Mouse (Mus musculus) myocyte (in vitro differentiated cells): ENCODE measurements around the gene Slco1b2. TPM values are rescaled to one million over a fixed set of nuclear protein-coding genes. Genes with fewer than 3 reads are reported as not detected.

Experiments
- H3K27me3 ChIP-seq: one replicate; pipeline ENCODE4 v1.6.1; 2011; ENCODE audit not compliant: control insufficient read depth, insufficient read depth, insufficient read length
- H3K36me3 ChIP-seq: one replicate; pipeline ENCODE4 v1.6.1; 2011; ENCODE audit not compliant: control insufficient read depth, insufficient read depth
- H3K4me2 ChIP-seq: one replicate; pipeline ENCODE4 v1.6.1; 2011; ENCODE audit warnings: low read depth, control low read depth
- H3K4me3 ChIP-seq: one replicate; pipeline ENCODE4 v1.5.1; 2011; ENCODE audit warnings: mild to moderate bottlenecking, control low read depth, moderate library complexity
- H3K79me2 ChIP-seq: one replicate; pipeline ENCODE4 v1.6.1; 2011; ENCODE audit not compliant: control insufficient read depth, insufficient read depth
- H3ac ChIP-seq: one replicate; pipeline ENCODE4 v1.6.1; 2011; ENCODE audit not compliant: control insufficient read depth, insufficient read length
- CEBPB ChIP-seq: IDR thresholded peaks from 2 replicates; pipeline ENCODE4 v1.6.1; 2011; ENCODE audit warnings: mild to moderate bottlenecking, moderate library complexity; ENCODE audit not compliant: poor library complexity, insufficient read depth, severe bottlenecking
- E2F4 ChIP-seq: IDR thresholded peaks from one replicate; pipeline ENCODE4 v1.6.1; 2011; ENCODE audit warnings: mild to moderate bottlenecking, control low read depth, moderate library complexity; ENCODE audit not compliant: insufficient read depth
- MAX ChIP-seq: IDR thresholded peaks from one replicate; pipeline ENCODE4 v1.6.1; 2011; ENCODE audit warnings: low read depth, mild to moderate bottlenecking, control low read depth
- MYOD1 ChIP-seq, 3 experiments: IDR thresholded peaks; one replicate each; pipeline ENCODE4 v1.6.1; 2011; ENCODE audit warnings: control low read depth in 2 of 3, low read depth in 2 of 3, mild to moderate bottlenecking in 2 of 3, moderate library complexity in 1 of 3; ENCODE audit not compliant: insufficient read length in 2 of 3, control insufficient read depth in 1 of 3
- MYOG ChIP-seq, 3 experiments: IDR thresholded peaks; one replicate each; pipeline ENCODE4 v1.6.1; 2011; ENCODE audit warnings: control low read depth in 2 of 3, low read depth in 2 of 3, mild to moderate bottlenecking in 2 of 3; ENCODE audit not compliant: insufficient read length in 2 of 3, control insufficient read depth in 1 of 3, insufficient read depth in 1 of 3
- POLR2A ChIP-seq: IDR thresholded peaks from one replicate; pipeline ENCODE4 v1.6.1; 2011; ENCODE audit warnings: low read depth, mild to moderate bottlenecking, control low read depth, moderate library complexity; ENCODE audit not compliant: insufficient read length
- POLR2AphosphoS2 ChIP-seq: IDR thresholded peaks from one replicate; pipeline ENCODE4 v1.6.1; 2011; ENCODE audit warnings: low read depth, control low read depth; ENCODE audit not compliant: insufficient read length
- REST ChIP-seq: IDR thresholded peaks from one replicate; pipeline ENCODE4 v1.6.1; 2011; ENCODE audit warnings: mild to moderate bottlenecking, control low read depth, moderate library complexity; ENCODE audit not compliant: insufficient read depth, insufficient read length
- SRF ChIP-seq: IDR thresholded peaks from one replicate; pipeline ENCODE4 v1.6.1; 2011; ENCODE audit warnings: low read depth; ENCODE audit not compliant: control insufficient read depth, insufficient read length
- TCF12 ChIP-seq: IDR thresholded peaks from one replicate; pipeline ENCODE4 v1.6.1; 2011; ENCODE audit warnings: mild to moderate bottlenecking, control low read depth; ENCODE audit not compliant: poor library complexity, insufficient read depth, severe bottlenecking
- TCF3 ChIP-seq: IDR thresholded peaks from one replicate; pipeline ENCODE4 v1.6.1; 2011; ENCODE audit warnings: low read depth, control low read depth; ENCODE audit not compliant: insufficient read length
- USF1 ChIP-seq: IDR thresholded peaks from one replicate; pipeline ENCODE4 v1.6.1; 2011; ENCODE audit warnings: low read depth, mild to moderate bottlenecking, control low read depth, moderate library complexity
- polyA plus RNA-seq: library from polyadenylated mRNA; unstranded; fragments of >200 nt; fragmentation: generic; extraction: Trizol; gene quantifications from one replicate; pipeline ENCODE4 v1.2.1, GENCODE M21; 2012; ENCODE audit warnings: missing spikeins

The Slco1b2 gene
- polyA plus RNA-seq, 1 experiment = not detected

DNA sequence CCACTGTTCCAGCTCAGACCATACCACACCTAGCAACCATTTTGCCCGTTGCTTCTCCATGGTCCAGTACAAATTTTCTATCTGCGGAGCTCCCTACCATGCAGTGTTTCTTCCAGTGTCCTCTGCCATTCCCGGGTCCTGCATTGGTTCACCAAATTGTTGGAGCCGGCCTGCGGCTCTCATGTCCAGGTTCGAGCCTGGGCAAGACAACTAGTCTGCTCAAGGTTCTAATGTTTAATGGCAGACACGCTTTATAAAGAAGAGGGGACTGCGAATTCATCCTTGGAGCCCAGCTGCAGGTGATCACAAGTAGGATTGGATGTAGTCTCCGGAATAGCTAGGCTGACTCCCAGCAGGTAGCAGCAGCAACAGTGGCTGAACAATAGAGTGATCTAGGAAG is 28.4 kb upstream of the Slco1b2 start:
- Histone ChIP-seq H3ac (no peak overlapping the region), H3K36me3 (no peaks in the 10 kb centered on the region), H3K4me2 (no peak overlapping the region), H3K79me2 (no peaks in the 10 kb centered on the region), H3K27me3 (no peaks in the 10 kb centered on the region), H3K4me3 (no peak overlapping the region)
- TF ChIP-seq TCF12 (no peak), E2F4 (no peak), POLR2AphosphoS2 (no peak), MYOG (IDR thresholded peaks at IDR 0.05; ENCODE audit: control insufficient read depth in 1 of 3, insufficient read depth in 1 of 3, insufficient read length in 2 of 3, low read depth in 2 of 3) (no peak), TCF3 (no peak), POLR2A (no peak), REST (no peak), CEBPB (no peak), SRF (no peak), USF1 (no peak), MYOD1 (IDR thresholded peaks at IDR 0.05; ENCODE audit: control insufficient read depth in 1 of 3, insufficient read length in 2 of 3, low read depth in 2 of 3) (no peak), MAX (no peak)

DNA sequence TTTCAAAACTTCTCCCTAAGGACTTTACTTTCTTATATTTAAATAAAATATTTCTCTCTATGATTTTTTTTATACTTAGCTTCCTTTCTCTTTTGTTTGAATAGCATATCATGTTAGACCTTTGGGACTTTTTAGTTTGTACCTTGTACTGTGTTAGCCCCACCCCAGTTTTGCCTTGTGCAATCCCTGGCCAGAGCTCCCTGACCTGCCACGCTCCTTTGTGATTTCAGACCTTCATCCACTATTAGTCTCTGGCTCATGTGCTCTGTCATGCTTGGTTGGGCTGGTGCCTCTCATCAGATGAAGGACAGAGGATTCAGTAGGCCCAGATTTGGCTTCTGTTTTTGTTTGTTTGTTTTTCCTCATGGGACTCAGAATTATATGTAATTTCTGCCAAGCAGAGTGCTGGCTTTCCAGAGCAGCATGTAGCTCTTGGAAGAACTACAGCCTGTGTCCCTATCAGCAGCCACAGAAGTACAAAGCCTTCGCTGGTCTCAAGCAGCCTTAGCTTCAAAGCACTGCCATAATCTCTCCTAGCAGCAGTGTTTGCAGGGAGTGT is 18.5 kb upstream of the Slco1b2 start:
- Histone ChIP-seq H3K79me2 (no peaks in the 10 kb centered on the region), H3ac (no peak overlapping the region), H3K4me2 (no peak overlapping the region), H3K4me3 (no peak overlapping the region), H3K27me3 (no peaks in the 10 kb centered on the region), H3K36me3 (no peaks in the 10 kb centered on the region)
- no peak for TF ChIP-seq TCF3
- no peak for TF ChIP-seq POLR2A
- no peak for TF ChIP-seq MYOG (IDR thresholded peaks at IDR 0.05; ENCODE audit: control insufficient read depth in 1 of 3, insufficient read depth in 1 of 3, insufficient read length in 2 of 3, low read depth in 2 of 3)
- no peak for TF ChIP-seq CEBPB
- TF ChIP-seq TCF12 = no peak
- TF ChIP-seq MYOD1 (IDR thresholded peaks at IDR 0.05; ENCODE audit: control insufficient read depth in 1 of 3, insufficient read length in 2 of 3, low read depth in 2 of 3) = no peak
- TF ChIP-seq E2F4 = no peak
- TF ChIP-seq MAX = no peak
- TF ChIP-seq REST = no peak
- no peak for TF ChIP-seq POLR2AphosphoS2
- TF ChIP-seq USF1 = no peak
- TF ChIP-seq SRF = no peak

DNA sequence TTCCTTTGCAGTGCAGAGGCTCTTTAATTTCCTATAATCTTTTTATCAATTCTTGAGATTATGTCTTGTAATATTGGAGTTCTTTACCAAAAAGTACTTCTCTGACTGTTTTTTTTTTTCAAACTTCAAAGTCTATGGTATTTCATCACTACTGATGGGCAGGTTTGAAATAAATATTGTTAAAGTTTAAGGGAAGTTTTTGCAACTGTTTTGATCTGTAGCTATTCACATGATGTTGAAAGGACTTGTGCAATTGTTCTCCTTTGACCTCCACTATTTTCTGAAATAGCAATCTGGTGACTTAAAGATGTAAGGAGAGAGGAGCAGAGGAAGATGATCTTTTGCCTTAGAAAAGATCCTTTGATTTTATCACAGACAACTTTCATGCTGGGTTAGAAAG is 15.3 kb upstream of the Slco1b2 start:
- H3ac ChIP-seq = no peak overlapping the region
- TF ChIP-seq MYOD1 (IDR thresholded peaks at IDR 0.05; ENCODE audit: control insufficient read depth in 1 of 3, insufficient read length in 2 of 3, low read depth in 2 of 3) = no peak
- no peak for TF ChIP-seq MYOG (IDR thresholded peaks at IDR 0.05; ENCODE audit: control insufficient read depth in 1 of 3, insufficient read depth in 1 of 3, insufficient read length in 2 of 3, low read depth in 2 of 3)
- no peak for TF ChIP-seq SRF
- no peak for TF ChIP-seq TCF12
- no peak for TF ChIP-seq POLR2A
- TF ChIP-seq REST = no peak
- TF ChIP-seq POLR2AphosphoS2 = no peak
- no peak overlapping the region for H3K4me2 ChIP-seq

DNA sequence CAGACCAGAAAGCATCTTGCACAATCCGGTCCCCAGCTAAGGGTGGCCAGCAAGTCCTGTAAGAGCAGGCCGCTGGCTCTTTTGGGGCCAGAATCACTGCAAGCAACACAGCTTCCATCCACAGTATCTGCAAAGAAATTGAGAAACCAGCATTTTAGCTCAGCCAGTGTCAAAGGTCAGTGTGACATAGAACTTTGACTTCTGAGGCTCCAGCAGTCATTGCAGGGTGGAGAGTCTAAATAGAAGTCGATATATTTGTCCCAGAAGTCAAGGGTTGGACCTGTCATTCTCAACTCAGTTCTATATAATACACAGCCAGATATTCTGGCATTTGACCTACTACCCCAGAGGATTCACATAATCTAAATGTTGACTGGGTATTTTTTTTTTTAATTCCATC is 14.0 kb upstream of the Slco1b2 start:
- no peaks in the 10 kb centered on the region for H3K79me2 ChIP-seq
- no peaks in the 10 kb centered on the region for H3K27me3 ChIP-seq
- H3ac ChIP-seq = no peak overlapping the region
- H3K4me3 ChIP-seq = no peak overlapping the region
- TF ChIP-seq CEBPB (no peak), TCF3 (no peak), SRF (no peak), MAX (no peak), POLR2AphosphoS2 (no peak)
- H3K36me3 ChIP-seq = no peaks in the 10 kb centered on the region
- H3K4me2 ChIP-seq = no peak overlapping the region

More for the DNA sequence above, 15.3 kb upstream of the Slco1b2 start:
- Histone ChIP-seq H3K4me3 (no peak overlapping the region), H3K36me3 (no peaks in the 10 kb centered on the region), H3K27me3 (no peaks in the 10 kb centered on the region), H3K79me2 (no peaks in the 10 kb centered on the region)

DNA sequence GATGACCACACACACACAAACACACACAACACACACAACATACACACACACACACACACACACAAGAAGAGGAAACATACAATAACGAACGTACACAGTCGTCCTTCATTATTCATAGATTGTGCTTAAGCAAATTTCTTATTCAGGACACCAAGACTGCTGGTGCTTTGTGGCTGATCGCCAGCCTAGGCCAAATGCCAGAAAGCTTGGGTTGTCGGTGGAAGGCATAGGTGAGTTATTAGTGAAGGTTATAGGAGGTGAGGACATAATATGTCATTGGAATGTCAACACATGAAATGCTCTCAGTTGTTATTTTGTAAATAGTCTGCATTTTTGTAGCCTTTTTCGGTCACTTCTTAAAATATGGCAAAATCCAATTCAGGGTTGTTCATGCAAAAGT is 3.6 kb downstream of the Slco1b2 start:
- H3K4me2 ChIP-seq = no peak overlapping the region
- no peaks in the 10 kb centered on the region for H3K79me2 ChIP-seq
- no peak overlapping the region for H3ac ChIP-seq
- H3K27me3 ChIP-seq = no peaks in the 10 kb centered on the region
- H3K4me3 ChIP-seq = no peak overlapping the region
- no peak for TF ChIP-seq POLR2A
- TF ChIP-seq MAX = no peak
- no peak for TF ChIP-seq REST
- H3K36me3 ChIP-seq = no peaks in the 10 kb centered on the region
